Mouse (Mus musculus) heart, postnatal 0 days (tissue): ENCODE data around the gene Arpc1a. TPM values are rescaled to one million over a fixed set of nuclear protein-coding genes. Genes with fewer than 3 reads are reported as not detected.

Source experiments
- ATAC-seq: fragments of 200-750 bp; cut with Nextera tagmentation; 2 replicates; pipeline ENCODE4 v1.8.0; 2017; ENCODE audit warnings: low read depth, moderate number of reproducible peaks, moderate library complexity; ENCODE audit not compliant: insufficient read depth
- DNase-seq: peaks from one replicate; pipeline ENCODE4 v3.0.0-alpha.2; 2016; ENCODE audit warnings: low spot score
- H3K27ac ChIP-seq: fragments of 300-500 bp; sonication (generic); 2 replicates; pipeline ENCODE4 v1.5.1; 2014; ENCODE audit warnings: low read depth, mild to moderate bottlenecking
- H3K27me3 ChIP-seq: fragments of 300-500 bp; sonication (generic); 2 replicates; pipeline ENCODE4 v1.6.1; 2014; ENCODE audit warnings: low read length, mixed read lengths; ENCODE audit not compliant: control insufficient read depth, insufficient read depth
- H3K36me3 ChIP-seq: fragments of 300-500 bp; sonication (generic); replicated peaks from 2 replicates; pipeline ENCODE4 v1.6.1; 2014; ENCODE audit warnings: low read length, mixed read lengths; ENCODE audit not compliant: control insufficient read depth, insufficient read depth
- H3K4me1 ChIP-seq: fragments of 300-500 bp; sonication (generic); 2 replicates; pipeline ENCODE4 v1.6.1; 2014; ENCODE audit warnings: antibody characterized with exemption; ENCODE audit not compliant: control insufficient read depth, insufficient read depth
- H3K4me2 ChIP-seq: fragments of 300-500 bp; sonication (generic); 2 replicates; pipeline ENCODE4 v1.6.1; 2014; ENCODE audit warnings: low read depth, mild to moderate bottlenecking, low read length, moderate library complexity
- H3K4me3 ChIP-seq: fragments of 300-500 bp; sonication (generic); 2 replicates; pipeline ENCODE4 v1.5.1; 2014; ENCODE audit warnings: low read depth, low read length
- H3K9ac ChIP-seq: fragments of 300-500 bp; sonication (generic); replicated peaks from 2 replicates; pipeline ENCODE4 v1.6.1; 2014; ENCODE audit warnings: low read depth, low read length, mixed read lengths
- H3K9me3 ChIP-seq: fragments of 300-500 bp; sonication (generic); replicated peaks from 2 replicates; pipeline ENCODE4 v1.6.1; 2016; ENCODE audit warnings: low read length; ENCODE audit not compliant: control insufficient read depth
- CTCF ChIP-seq: IDR thresholded peaks from 2 replicates; pipeline ENCODE4 v1.5.1; 2016; ENCODE audit warnings: antibody characterized with exemption, control low read depth, low read depth
- EP300 ChIP-seq: IDR thresholded peaks from 2 replicates; pipeline ENCODE4 v1.6.1; 2016; ENCODE audit warnings: antibody characterized with exemption, low read depth
- WGBS: fragments of 180-500 bp; shearing (Covaris S2); extraction: QIAGEN DNeasy Blood & Tissue Kit; methylation state at CpG from one replicate; pipeline ENCODE4 v1.1.7; 2014; 5-methylcytosine and 5-hydroxymethylcytosine counted together
- polyA plus RNA-seq: library from polyadenylated mRNA; unstranded; fragments of >200 nt; fragmentation: Nextera tagmentation; extraction: Ambion mirVana; gene quantifications from 2 replicates; pipeline ENCODE4 v1.2.1, GENCODE M21; 2015
- total RNA-seq: library from RNA; depleted of rRNA; stranded (reverse); fragments of >200 nt; gene quantifications from 2 replicates; pipeline ENCODE4 v1.2.3, GENCODE M21; 2014; ENCODE audit warnings: low replicate concordance

Arpc1a gene
- total and polyA plus RNA-seq, 2 experiments from 2014 or later: 73.5 to 82.0 TPM

DNA sequence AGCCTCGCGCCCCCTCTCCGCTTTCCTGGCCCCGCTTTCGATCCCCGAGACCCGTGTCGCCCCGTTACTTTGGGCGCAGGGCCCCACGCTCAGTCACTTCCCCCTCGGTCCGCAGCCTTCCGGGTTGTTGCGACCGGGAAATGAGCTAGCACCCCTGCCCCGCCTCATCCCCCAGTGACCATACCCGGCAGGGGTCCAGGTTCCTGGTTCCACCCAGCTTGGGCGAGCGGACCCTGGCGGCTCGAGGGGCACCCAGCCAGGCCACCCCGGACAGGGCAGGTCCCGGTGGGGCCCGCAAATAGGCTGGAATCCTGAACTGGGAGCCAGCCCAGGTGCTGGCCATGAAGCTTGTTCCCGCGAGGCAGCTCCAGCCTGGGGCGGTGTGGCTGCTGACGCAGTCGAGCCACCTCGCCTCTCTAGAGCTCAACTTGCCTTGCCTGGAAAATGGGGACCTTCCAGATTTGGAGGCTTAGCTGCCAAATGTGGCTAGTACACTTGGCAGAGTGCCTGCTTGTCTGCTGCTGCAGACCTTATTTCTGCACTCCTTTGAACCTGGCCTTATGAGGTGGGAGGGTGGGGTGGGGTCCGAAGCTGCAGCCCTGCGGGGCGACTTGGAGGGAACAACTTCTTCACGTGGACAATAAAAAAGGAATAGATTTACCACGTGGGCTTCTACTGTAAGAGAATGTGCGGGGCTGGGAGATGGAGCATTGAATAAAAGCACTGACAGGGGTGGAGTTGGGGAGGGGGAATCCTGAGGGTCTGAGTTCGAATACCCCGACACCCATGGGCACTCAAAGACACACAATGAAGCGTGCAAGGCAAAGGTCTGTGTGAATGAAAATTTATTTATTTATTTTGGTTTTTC lies 31.2 kb downstream of the Arpc1a start:
- Histone ChIP-seq H3K27me3 (no peaks in the 10 kb centered on the region), H3K9me3 (no peaks in the 10 kb centered on the region), H3K4me3 (peak overlapping the region; percentile 69), H3K9ac (peak overlapping the region; percentile 62), H3K4me1 (no peaks in the 10 kb centered on the region), H3K27ac (peak overlapping the region; percentile 72), H3K4me2 (peak overlapping the region; percentile 64), H3K36me3 (peaks cover 9% of the 10 kb centered on the region)
- 16% methylated on average over 25 of the region's 40 CpGs for WGBS
- ATAC-seq (peak; percentile 50), DNase-seq (peak; percentile 42)
- TF ChIP-seq CTCF: no peak
- no peak for TF ChIP-seq EP300

DNA sequence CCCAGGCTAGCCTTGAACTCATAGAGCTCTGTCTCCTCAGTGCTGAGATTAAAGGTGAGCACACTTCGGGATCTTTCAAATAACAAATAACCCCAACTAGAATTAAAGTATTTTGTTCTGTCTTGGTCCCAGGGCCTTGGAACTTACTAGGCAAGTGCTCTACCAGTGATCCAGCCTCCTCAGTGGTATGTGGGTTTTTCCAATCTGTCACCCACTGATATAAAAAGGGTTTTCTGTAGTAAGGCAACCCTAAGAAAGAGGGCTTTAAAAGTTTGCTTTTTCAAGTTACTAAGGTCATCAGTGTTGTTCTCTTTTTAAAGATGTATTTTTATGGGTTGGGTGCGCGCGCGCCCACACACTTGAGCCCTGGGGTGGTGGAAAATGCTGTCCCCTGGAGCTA lies 32.1 kb downstream of the Arpc1a start:
- DNase-seq (no peak), ATAC-seq (no peak)
- Histone ChIP-seq H3K9me3 (no peaks in the 10 kb centered on the region), H3K9ac (no peak overlapping the region), H3K4me3 (peak overlapping the region; percentile 69), H3K4me1 (0 out of 2 replicates have a peak, but pooled peaks cover 4% of the 10 kb centered on the region), H3K36me3 (0 out of 2 replicates have a peak, but pooled peaks cover under 1% of the 10 kb centered on the region), H3K4me2 (peak overlapping the region; percentile 64), H3K27ac (peak overlapping the region; percentile 87), H3K27me3 (no peaks in the 10 kb centered on the region)
- TF ChIP-seq CTCF: no peak
- TF ChIP-seq EP300: no peak
- 77% methylated on average over 5 of the region's 5 CpGs for WGBS

DNA sequence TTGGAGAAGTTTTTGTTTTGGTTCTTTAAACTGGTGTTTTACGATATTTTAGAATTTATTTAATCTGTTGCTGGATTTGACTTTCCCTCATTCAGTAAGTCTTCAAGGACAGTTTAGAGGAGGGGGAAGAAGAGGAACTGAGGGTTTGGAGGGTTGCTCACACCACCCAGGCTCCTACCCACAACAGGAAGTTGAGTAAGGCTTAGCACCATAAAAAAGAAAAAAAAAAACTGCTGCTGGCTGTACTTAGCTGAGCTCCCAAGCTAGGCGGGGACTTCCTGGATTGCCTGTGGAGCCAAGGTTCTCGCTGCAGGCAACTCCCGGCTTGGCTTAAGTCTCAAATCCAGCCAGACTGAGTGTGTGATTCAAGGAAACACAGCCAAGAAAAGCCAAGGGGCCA lies 32.7 kb downstream of the Arpc1a start:
- H3K4me3 ChIP-seq: peak overlapping the region; percentile 69; the same call in 1 of the 2 replicates
- DNase-seq (peak; percentile 82), ATAC-seq (peak; percentile 55)
- peak overlapping the region; percentile 87 for H3K27ac ChIP-seq
- 0 out of 2 replicates have a peak, but pooled peaks cover 5% of the 10 kb centered on the region for H3K4me1 ChIP-seq
- no peaks in the 10 kb centered on the region for H3K36me3 ChIP-seq
- no peak overlapping the region for H3K9ac ChIP-seq
- H3K27me3 ChIP-seq: no peaks in the 10 kb centered on the region
- WGBS: 37% methylated on average over 4 of the region's 4 CpGs
- peak overlapping the region; percentile 64 for H3K4me2 ChIP-seq
- TF ChIP-seq EP300: peak; percentile 44; the same call in 1 of the 2 replicates
- no peak for TF ChIP-seq CTCF
- no peaks in the 10 kb centered on the region for H3K9me3 ChIP-seq

DNA sequence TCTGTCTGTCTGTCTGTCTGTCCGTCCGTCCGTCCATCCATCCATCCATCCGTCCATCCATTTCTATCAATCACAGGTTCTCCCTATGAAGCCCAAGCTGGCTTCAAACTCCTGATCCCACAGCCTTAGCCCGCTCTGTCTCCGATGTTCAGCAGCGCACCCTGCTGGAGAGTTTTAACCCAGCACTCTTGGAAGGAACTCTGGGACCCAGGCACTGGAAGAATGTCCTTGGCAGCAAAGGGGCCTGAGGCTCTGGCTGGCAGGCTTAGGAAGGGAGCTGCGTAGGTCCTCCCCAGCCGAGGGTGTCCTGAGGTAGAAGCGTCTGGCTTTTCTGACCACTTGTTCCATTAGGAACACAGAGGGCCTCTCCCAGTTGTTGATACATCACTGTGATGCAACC lies 33.3 kb downstream of the Arpc1a start:
- Histone ChIP-seq H3K27me3 (no peaks in the 10 kb centered on the region), H3K9me3 (no peaks in the 10 kb centered on the region), H3K36me3 (no peaks in the 10 kb centered on the region), H3K9ac (no peak overlapping the region; the same call in 1 of the 2 replicates), H3K4me1 (0 out of 2 replicates have a peak, but pooled peaks cover 5% of the 10 kb centered on the region), H3K27ac (peak overlapping the region; percentile 87), H3K4me3 (0 out of 2 replicates have a peak overlapping the region, but pooled peaks have one; percentile 4), H3K4me2 (peak overlapping the region; percentile 34)
- ATAC-seq (peak; percentile 39), DNase-seq (no peak)
- 35% methylated on average over 10 of the region's 10 CpGs for WGBS
- TF ChIP-seq EP300: no peak
- peak; percentile 60 for TF ChIP-seq CTCF

DNA sequence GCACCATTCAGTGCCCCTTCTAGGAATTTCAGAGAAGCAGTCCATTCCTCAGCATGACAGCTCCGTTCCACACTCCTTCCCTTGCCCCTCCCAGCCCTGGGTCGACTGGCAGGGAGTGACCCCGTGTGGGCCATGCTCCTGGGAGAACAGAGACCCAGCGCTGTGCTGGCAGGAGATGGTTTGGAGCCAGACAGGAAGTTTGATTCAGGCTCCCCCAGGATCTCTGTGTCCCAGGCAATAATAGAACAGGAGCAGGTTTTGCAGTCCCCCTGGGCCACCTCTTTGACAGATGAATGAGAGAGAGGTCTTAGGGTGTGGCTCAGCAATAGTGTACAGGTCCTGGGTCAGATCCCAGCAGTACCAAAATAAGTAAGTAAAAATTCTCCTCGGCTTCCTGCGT lies 34.4 kb downstream of the Arpc1a start:
- Histone ChIP-seq H3K9me3 (no peaks in the 10 kb centered on the region), H3K4me2 (no peak overlapping the region), H3K4me3 (no peak overlapping the region), H3K4me1 (0 out of 2 replicates have a peak, but pooled peaks cover 5% of the 10 kb centered on the region), H3K36me3 (peaks cover 9% of the 10 kb centered on the region; the same call in 1 of the 2 replicates), H3K27me3 (no peaks in the 10 kb centered on the region), H3K9ac (no peak overlapping the region), H3K27ac (0 out of 2 replicates have a peak overlapping the region, but pooled peaks have one; percentile 22)
- TF ChIP-seq CTCF (no peak), EP300 (no peak)
- DNase-seq: no peak
- ATAC-seq: no peak
- WGBS: 50% methylated on average over 6 of the region's 6 CpGs
